Mouse (Mus musculus) kidney, adult 2 months (tissue): ENCODE results near the gene Calhm6.
A peak's percentile ranks its signal among the peaks of the same experiment; 100 is the strongest.

ENCODE experiments used
- CTCF ChIP-seq: fragments of 200-500 bp; conservative IDR thresholded peaks from 2 replicates; pipeline ENCODE4 v1.5.1; 2011; ENCODE audit warnings: low read depth, mild to moderate bottlenecking, control low read depth, low read length, moderate library complexity, mixed read lengths; ENCODE audit not compliant: insufficient read depth, insufficient read length
- POLR2A ChIP-seq: fragments of 200-500 bp; IDR thresholded peaks from one replicate; pipeline ENCODE4 v1.6.1; 2011; ENCODE audit warnings: low read depth, low read length, control low read depth

DNA sequence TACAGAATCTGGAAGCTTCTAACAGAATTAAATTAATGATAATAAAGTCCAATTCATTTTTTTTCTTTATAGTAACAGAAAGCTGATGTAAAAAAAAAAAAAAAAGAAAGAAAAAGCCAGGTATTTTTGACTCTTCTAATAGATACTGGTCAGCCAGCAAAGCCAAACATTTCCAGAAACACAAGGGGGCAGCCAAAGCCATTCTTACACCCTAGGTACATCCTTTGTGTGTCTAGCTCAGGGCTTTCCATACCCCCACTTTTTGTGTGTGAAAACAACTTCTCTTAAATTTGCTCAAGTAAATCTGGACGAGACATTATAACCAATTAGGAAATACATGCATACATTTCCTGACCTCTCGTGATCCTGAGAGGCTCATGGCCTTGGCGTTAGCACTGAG lies 24.0 kb upstream of the Calhm6 start:
- TF ChIP-seq POLR2A, result no peak
- TF ChIP-seq CTCF, result 0 out of 2 replicates have a peak, but pooled peaks have one; percentile 13
